Mouse (Mus musculus) left cerebral cortex, adult 18-20 months (tissue): ENCODE data around the gene Akap13. TPM values are rescaled to one million over a fixed set of nuclear protein-coding genes. Genes with fewer than 3 reads are reported as not detected.

Experiments
- DNase-seq, 2 experiments: peaks; one replicate each; pipeline ENCODE4 v3.0.0; 2021 to 2022; ENCODE audit warnings: low spot score in 2 of 2, mixed read lengths in 1 of 2
- total RNA-seq, 2 experiments: library from RNA; stranded (reverse); gene quantifications; 2 replicates each; pipeline ENCODE4 v1.2.3; 2021

Gene Akap13
- total RNA-seq, 2 experiments from 2014 or later = 22.2 to 23.5 TPM

DNA sequence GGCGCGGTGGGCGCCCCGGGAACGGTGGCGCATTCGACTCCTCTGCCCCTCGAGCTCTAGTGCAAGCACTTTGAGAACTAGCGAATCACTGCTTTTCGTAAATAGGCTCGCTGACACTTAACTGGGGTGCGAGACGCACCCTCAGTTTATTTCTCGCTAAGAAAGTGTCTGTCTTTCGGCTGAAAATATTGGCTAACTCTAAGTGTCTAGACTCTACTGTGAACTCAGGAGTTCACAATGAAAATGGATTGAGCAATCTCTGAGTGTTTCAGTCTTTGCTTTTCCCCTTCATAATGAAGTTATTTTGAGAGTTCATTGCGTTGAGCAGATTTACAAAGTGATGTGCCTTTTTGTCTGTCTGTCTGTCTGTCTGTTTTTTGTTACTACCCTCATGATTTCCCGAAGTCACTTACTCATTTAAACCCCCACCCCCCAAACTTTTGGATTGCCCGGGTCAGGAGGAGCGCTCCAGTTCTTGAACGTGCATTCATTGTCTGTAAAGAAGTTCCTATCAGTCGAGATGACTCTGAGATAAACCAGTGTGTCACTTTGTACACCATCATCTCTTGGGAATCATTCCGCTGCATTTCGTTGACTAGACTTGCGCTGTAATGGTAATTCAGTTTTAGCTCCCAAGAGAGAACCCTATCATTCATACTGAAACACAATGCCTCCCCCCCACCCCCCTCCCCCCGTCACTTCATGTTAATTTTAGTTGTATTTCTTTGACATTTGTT lies 986 bp downstream of the Akap13 start:
- DNase-seq = no peak

- no peak for DNase-seq
Measured at GRCm38 (mm10) chr7:75460290-75460689, 5.0 kb downstream of the Akap13 start.

GRCm38 (mm10) chr7:75463579-75464162 lies 8.3 kb downstream of the Akap13 start:
- no peak for DNase-seq

GRCm38 (mm10) chr7:75467791-75468190 lies 12.5 kb downstream of the Akap13 start:
- DNase-seq = no peak

DNA sequence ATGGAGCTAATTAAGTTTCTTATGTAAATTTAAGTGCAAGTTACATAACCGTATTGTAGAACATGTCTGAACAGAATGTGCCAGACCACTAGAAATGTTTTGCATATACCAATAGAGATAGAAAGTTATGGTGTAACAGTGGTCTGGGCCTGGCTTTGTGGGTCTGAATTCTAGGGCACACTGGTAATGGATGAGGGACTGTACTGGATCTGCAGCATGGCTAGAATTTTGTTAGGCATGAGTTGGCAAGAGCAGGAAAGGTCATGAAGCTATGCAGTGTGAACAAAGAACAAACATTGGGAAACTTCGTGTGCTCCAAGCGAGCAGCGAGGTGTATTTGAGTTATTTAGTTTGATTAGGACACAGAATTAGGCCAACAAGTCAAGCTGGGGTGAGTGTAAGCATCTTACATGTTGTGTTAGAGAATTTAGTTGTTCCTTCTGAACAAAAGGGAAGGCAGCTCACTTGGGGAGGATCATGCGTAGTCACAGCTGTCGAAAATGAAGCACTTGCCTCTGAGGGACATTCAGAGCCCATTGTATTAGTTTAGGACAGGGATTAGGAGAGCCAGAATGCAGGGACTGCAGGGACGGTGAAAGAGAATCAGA lies 15.1 kb downstream of the Akap13 start:
- DNase-seq = no peak

DNA sequence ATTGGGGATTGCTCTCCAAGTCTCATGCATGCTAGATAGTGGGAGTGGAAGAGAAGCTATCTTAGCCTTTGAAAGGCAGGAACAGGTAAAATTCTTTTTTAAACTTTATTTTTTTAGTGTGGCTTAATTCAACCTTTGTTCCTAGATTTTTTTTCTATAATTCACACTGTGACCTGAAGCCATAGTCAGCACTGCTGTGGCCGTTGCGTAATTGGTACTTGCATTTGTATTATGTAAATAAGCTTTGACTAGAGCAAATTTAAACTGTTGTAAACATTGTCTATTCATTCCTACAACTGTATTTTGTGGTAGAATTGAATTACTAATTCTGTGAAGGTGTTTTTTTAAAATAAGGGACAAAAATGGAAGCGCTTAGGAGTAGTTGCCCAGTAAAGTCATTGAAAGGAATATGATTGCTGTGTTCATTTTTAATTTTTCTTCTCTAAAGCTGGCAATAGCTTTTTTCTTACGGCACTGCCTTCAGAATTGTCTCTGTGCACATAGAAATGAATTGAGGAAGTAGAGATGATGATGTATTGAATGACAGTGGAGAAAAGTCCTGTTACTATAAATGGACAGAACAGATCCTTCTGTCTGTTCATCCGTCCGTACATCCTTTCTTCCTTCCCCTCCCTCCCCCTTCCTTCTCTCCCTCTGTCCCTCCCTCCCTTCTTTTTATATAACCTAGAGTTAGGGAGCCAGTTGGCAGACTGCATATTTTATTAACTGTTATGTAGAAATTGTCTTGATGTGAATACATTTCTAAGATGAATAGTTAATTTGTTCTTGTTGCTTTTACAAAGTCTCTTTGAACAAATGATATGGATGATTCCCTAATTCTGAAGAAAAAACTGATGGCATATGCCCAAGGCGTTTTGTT lies 17.2 kb downstream of the Akap13 start:
- DNase-seq = no peak

- DNase-seq = no peak
Measured at GRCm38 (mm10) chr7:75473294-75473693, 18.0 kb downstream of the Akap13 start.

- DNase-seq = no peak
Measured at GRCm38 (mm10) chr7:75474064-75474463, 18.7 kb downstream of the Akap13 start.

DNA sequence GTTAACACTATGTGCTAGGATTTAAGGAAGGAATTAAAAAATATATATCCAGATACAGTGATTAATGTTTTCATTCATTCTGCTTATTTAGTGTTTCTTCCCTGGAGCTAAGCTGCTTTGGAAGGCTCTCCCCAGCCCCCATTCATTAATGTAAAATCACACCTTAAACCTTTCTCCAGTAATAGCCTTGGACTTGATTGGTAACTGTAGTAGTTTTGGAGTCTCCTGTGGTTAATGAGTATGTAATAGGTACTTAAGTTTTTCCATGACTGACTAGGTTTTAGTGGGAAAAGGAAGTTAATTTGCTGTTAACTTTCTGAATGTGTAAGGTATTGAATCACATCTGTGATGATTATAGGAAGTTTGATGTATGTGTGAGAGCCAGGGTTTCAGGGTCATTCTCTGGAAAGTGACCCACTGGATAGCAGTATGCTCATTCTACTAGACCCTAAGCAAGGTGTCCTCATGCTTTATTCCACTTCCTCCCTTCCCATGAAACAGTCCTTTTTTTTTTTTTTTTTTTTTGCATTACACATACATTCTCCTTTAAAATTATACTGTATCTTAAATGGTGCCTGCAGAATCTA lies 19.3 kb downstream of the Akap13 start:
- no peak for DNase-seq

DNA sequence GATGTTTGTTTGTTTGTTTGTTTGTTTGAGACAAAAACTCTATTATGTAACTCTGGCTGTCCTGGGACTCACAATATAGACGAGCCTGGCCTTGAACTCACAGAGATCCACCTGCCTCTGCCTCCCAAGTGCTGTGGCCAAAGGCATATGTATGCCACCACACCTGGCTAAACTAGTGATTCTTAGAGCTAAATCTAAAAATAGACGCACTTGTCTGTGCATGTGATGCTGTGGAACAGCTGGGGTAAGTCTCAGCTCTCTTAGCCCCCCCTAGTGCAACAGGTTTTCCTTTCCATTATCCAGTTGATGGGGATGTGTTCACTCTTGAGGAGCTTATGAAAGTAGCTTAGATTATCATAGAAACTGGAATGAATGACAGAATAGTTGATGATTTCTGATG lies 22.7 kb downstream of the Akap13 start:
- DNase-seq = no peak

GRCm38 (mm10) chr7:75480721-75481426 lies 25.5 kb downstream of the Akap13 start:
- no peak for DNase-seq

DNA sequence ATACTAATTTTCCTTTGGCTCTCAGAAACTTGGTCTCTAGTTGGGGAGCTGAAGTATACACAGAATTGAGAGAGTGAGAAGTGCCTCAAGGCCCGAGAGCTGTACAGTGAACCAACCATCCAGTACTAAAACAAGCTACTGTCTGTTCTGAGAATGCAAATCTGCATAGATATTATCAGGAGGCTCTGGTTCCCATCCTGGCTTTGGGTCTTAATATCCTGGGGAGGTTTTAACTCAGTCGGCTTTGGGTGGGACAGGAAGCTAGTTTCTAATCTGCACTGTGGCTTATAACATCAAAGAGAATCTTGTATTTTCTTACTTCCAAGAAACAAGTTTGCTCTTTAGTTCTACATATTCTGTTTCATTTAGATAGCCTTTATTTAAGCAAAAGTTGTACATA lies 30.7 kb downstream of the Akap13 start:
- DNase-seq = no peak

DNA sequence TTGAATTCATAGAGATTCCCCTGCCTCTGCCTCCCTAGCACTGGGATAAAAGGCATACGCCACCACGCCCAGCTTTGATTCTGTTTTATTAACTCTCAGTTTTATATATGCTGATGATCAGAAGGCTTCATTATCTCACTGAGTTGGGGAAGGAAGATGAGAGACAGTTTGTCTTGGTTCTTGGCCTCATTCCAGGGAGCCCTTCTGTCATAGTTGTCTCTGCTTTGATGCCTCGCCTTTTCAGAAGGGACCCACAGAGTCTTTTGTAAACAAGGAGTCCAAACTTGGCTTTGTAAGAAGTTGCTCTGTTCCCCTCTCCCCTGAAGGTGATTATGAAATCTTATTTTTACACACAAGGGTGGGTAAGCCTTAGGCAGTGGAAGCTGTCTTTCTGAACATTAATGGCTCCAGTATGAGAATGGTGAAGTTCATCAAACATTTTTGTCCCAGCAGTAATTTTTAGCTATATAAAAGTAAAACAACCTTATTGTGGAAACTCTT lies 40.7 kb downstream of the Akap13 start:
- DNase-seq = no peak

DNA sequence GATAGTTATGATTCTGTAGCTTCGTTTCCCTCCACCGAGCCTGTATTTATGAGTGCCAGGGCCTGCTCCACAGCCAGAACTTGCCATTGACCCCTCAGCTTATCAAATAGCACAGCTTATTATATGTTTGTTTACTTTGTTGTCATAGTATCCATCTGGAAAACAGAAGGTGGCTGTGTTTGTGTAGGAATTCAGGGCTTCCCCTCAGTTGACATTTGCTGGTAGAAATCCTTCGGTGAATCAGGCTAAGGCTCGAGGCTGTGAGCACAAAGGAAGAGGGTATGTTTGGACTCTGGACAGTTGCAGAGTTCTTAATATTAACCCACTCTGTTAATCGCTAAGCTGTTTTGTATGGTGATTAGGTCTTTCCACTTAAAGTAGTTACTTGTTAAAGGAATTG lies 43.3 kb downstream of the Akap13 start:
- DNase-seq = no peak

DNA sequence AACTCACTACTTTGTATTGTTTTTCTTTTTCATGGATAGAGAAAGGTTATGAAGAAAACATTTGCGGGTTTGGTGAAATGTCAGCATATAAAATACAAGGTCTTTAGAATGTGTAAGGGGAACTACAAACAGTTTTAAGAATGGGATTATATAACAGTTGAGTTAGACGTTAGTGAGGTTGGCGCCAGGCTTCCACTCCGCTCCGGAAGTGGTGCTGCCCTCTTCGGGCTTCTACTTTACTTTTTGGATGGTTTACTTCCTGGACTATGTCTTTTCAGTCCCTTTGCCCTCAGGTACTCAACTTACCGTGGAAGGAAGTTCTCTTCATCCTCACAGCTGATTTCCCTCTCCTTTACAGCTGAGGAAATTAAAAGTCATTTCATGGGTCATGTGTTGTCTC lies 43.9 kb downstream of the Akap13 start:
- no peak for DNase-seq

DNA sequence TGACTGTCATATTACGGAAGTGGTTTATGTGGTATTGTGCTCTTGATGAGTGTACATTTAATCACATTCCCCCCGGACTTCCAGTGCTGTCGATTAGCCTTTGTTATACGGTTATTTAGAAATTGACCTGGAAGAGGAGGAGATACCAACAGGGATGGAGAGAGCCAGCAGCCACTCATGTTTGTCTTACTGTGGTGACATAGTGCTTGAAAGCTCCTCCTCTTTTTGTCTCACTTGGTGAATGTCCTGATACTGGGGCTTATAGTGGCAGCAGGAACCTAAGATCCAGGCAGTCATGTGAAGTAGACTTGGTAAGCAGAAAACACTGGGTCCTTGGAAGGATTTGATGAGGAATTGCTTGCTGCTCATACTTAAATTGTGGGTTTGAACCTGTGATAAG lies 44.8 kb downstream of the Akap13 start:
- DNase-seq = no peak

DNA sequence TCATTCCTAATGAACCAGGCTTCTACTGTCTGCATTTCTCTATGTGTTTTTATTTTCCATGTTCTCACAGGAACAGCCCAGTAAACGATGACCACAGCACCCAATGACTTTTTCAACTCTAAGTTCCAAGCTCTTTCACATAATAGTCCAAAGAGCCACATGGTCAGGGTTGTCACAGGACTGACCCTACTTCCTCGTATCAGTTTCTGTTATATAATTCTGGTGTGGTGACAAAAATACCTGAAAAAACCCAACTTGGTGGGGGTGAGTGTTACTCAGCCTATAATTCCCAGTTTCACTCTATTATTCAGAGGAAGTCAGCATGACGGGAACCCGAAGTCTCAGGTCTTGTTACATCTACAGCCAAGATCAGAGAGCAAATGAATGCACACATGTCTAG lies 45.5 kb downstream of the Akap13 start:
- DNase-seq = no peak

DNA sequence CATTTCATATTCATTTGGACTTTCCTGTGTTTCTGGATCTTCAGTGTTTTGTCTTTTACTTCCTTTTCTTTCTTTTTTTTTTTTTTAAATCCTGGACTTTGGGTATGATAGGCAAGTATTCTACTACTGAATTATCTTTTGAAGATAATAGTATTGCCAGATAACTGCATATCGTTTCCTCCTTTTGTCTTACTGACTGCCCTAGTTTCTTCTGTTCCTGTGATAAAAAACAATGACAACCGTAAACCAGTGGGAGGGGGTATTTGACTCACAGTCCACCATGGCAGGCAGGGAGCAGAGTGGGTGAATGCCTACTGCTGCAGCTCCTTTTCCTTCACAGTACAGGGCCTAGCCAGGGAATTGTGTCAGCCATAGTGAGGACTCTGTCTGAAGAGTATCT lies 49.2 kb downstream of the Akap13 start:
- no peak for DNase-seq

- no peak for DNase-seq
Measured at GRCm38 (mm10) chr7:75506628-75507027, 51.3 kb downstream of the Akap13 start.

- no peak for DNase-seq
Measured at GRCm38 (mm10) chr7:75509085-75509873, 53.9 kb downstream of the Akap13 start.
